Mouse (Mus musculus) mouse trophoblast stem cell (cell line): Measurements from ENCODE around the gene Agap3.

Experiments
- in situ Hi-C, 2 experiments: fragments of 300-500 bp; cut with MseI, MboI; formaldehyde crosslinking; loops; 2 replicates in 1 of 2; 3 replicates in 1 of 2; pipeline ENCODE4 v1.15.1; 2025

Agap3 gene

GRCm38 (mm10) chr5:24428596-24428995 is 23.4 kb upstream of the Agap3 start:
- in situ Hi-C loops, result no loop called here

- in situ Hi-C loops, result no loop called here
Measured at GRCm38 (mm10) chr5:24433993-24434392, 18.0 kb upstream of the Agap3 start.

- in situ Hi-C loops, result no loop called here
Measured at GRCm38 (mm10) chr5:24441187-24441586, 10.8 kb upstream of the Agap3 start.

GRCm38 (mm10) chr5:24442029-24442428 is 9.9 kb upstream of the Agap3 start:
- in situ Hi-C loops, result no loop called here

- in situ Hi-C loops, result no loop called here
Measured at GRCm38 (mm10) chr5:24443204-24443603, 8.8 kb upstream of the Agap3 start.

- in situ Hi-C loops, result no loop called here
Measured at GRCm38 (mm10) chr5:24443927-24444326, 8.1 kb upstream of the Agap3 start.

- in situ Hi-C loops, result no loop called here
Measured at GRCm38 (mm10) chr5:24444746-24445427, 7.1 kb upstream of the Agap3 start, which contains the start of gene Fastk. Gene Fastk, minus strand, starts transcription at chr5:24445287.

- in situ Hi-C loops, result no loop called here
Measured at GRCm38 (mm10) chr5:24445428-24446080, 6.4 kb upstream of the Agap3 start.

GRCm38 (mm10) chr5:24446630-24447029 is 5.3 kb upstream of the Agap3 start:
- in situ Hi-C loops, result no loop called here

- in situ Hi-C loops, result no loop called here
Measured at GRCm38 (mm10) chr5:24447624-24448298, 4.2 kb upstream of the Agap3 start, which contains the start of gene Tmub1. Gene Tmub1, minus strand, starts transcription at chr5:24447854.

GRCm38 (mm10) chr5:24451264-24452029 is 530 bp upstream of the Agap3 start:
- in situ Hi-C loops, result no loop called here

GRCm38 (mm10) chr5:24452691-24453233 is 785 bp downstream of the Agap3 start:
- in situ Hi-C loops, result no loop called here

- in situ Hi-C loops, result no loop called here
Measured at GRCm38 (mm10) chr5:24453283-24453984, 1.5 kb downstream of the Agap3 start.

GRCm38 (mm10) chr5:24453985-24454303 is 2.0 kb downstream of the Agap3 start:
- in situ Hi-C loops, result no loop called here

- in situ Hi-C loops, result no loop called here
Measured at GRCm38 (mm10) chr5:24455076-24455475, 3.1 kb downstream of the Agap3 start.

GRCm38 (mm10) chr5:24455613-24456012 is 3.6 kb downstream of the Agap3 start:
- in situ Hi-C loops, result no loop called here

GRCm38 (mm10) chr5:24466762-24467161 is 14.8 kb downstream of the Agap3 start:
- in situ Hi-C loops, result no loop called here

GRCm38 (mm10) chr5:24470600-24470999 is 18.6 kb downstream of the Agap3 start:
- in situ Hi-C loops, result loop anchor here in 1 of 2 experiments (10.0 kb wide), 1 partner anchor 206 kb away; no protein-coding TSS in a partner anchor

GRCm38 (mm10) chr5:24472884-24473619 is 21.1 kb downstream of the Agap3 start:
- in situ Hi-C loops, result loop anchor here in 1 of 2 experiments (10.0 kb wide), 1 partner anchor 208 kb away; no protein-coding TSS in a partner anchor
